Mouse (Mus musculus): Measurements from ENCODE around the gene Cyth1. TPM values are rescaled to one million over a fixed set of nuclear protein-coding genes. Genes with fewer than 3 reads are reported as not detected.

Gene Cyth1
- total and polyA plus RNA-seq, 3 experiments = 49.7 to 108 (median 79.7) TPM

- peaks cover 10% of the 10 kb centered on the region for H3K9me3 ChIP-seq (replicated peaks; ENCODE audit: low read length)
- H3K27ac ChIP-seq (ENCODE audit: insufficient read depth, low read depth) = no peak overlapping the region
- in situ Hi-C loops (cut with MboI; ENCODE audit: low pct_ligation_motif_present, low pct_unique_long_range_greater_than_20kb, low sequenced_read_pairs) (no loop called here), dilution Hi-C loops (cut with MboI; ENCODE audit: extremely low pct_ligation_motif_present, extremely low pct_unique_long_range_greater_than_20kb, low sequenced_read_pairs) (no loop called here)
- H3K36me3 ChIP-seq (replicated peaks in 1 of 2; ENCODE audit: control insufficient read depth in 1 of 2, insufficient read depth in 1 of 2, low read length in 1 of 2) = peaks cover 0 to 23% of the 10 kb centered on the region in 2 experiments
- no peak for DNase-seq (ENCODE audit: extremely low read depth)
- H3K4me1 ChIP-seq (ENCODE audit: control insufficient read depth in 1 of 2, insufficient read depth in 2 of 2) = peaks cover 26 to 87% of the 10 kb centered on the region in 2 experiments
- no peak overlapping the region for H3K4me2 ChIP-seq (ENCODE audit: insufficient read depth, low read depth, poor library complexity, severe bottlenecking)
- H3K4me3 ChIP-seq (replicated peaks in 1 of 3; ENCODE audit: low read depth in 2 of 3, low read length in 2 of 3, poor library complexity in 1 of 3) = no peak overlapping the region
- no peak for TF ChIP-seq MAX (IDR thresholded peaks at IDR 0.05; ENCODE audit: low read length)
- 0 out of 2 replicates have a peak, but pooled peaks have one; percentile 10 for TF ChIP-seq MXI1 (IDR thresholded peaks at IDR 0.05; ENCODE audit: low read depth, low read length)
- peaks cover 5% of the 10 kb centered on the region for H3K79me2 ChIP-seq (replicated peaks; ENCODE audit: control insufficient read depth, extremely low read depth, insufficient read depth, poor library complexity, severe bottlenecking)
- no peaks in the 10 kb centered on the region for H3K27me3 ChIP-seq (replicated peaks)
- no peak overlapping the region for H3K9ac ChIP-seq (ENCODE audit: insufficient read depth, low read depth)
These were observed 14.5 kb downstream of the Cyth1 start for GRCm38 (mm10) chr11:118233924-118234323.

GRCm38 (mm10) chr11:118232314-118232831 lies 16.0 kb downstream of the Cyth1 start:
- H3K27ac ChIP-seq (ENCODE audit: insufficient read depth, low read depth) = peak overlapping the region; percentile 21; the same call in 1 of the 2 replicates
- H3K27me3 ChIP-seq (replicated peaks) = no peaks in the 10 kb centered on the region
- H3K4me1 ChIP-seq (ENCODE audit: control insufficient read depth in 1 of 2, insufficient read depth in 2 of 2) = peaks cover 26 to 85% of the 10 kb centered on the region in 2 experiments
- peaks cover 0 to 34% of the 10 kb centered on the region in 2 experiments for H3K36me3 ChIP-seq (replicated peaks in 1 of 2; ENCODE audit: control insufficient read depth in 1 of 2, insufficient read depth in 1 of 2, low read length in 1 of 2)
- in situ Hi-C loops (cut with MboI; ENCODE audit: low pct_ligation_motif_present, low pct_unique_long_range_greater_than_20kb, low sequenced_read_pairs) (no loop called here), dilution Hi-C loops (cut with MboI; ENCODE audit: extremely low pct_ligation_motif_present, extremely low pct_unique_long_range_greater_than_20kb, low sequenced_read_pairs) (no loop called here)
- H3K9ac ChIP-seq (ENCODE audit: insufficient read depth, low read depth) = peak overlapping the region; percentile 58; the same call in 1 of the 2 replicates
- TF ChIP-seq CTCF (conservative IDR thresholded peaks at IDR 0.05 in 1 of 2, IDR thresholded peaks at IDR 0.05 in 1 of 2; ENCODE audit: low read depth in 2 of 2, low read length in 2 of 2) (peak; percentile 29 to 89; a peak in 3 of 4 replicates), ELF1 (IDR thresholded peaks at IDR 0.05; ENCODE audit: low read depth, low read length) (peak; percentile 63; the same call in 1 of the 2 replicates), TBP (conservative IDR thresholded peaks at IDR 0.05; ENCODE audit: low read depth, low read length) (no peak), MAX (IDR thresholded peaks at IDR 0.05; ENCODE audit: low read length) (peak; percentile 81; the same call in 1 of the 2 replicates), IRF4 (IDR thresholded peaks at IDR 0.05; ENCODE audit: low read depth, low read length) (peak; percentile 67), SMC3 (IDR thresholded peaks at IDR 0.05; ENCODE audit: low read depth, low read length) (peak; percentile 82), ZC3H11A (IDR thresholded peaks at IDR 0.05; ENCODE audit: low read depth, low read length) (no peak), E2F4 (IDR thresholded peaks at IDR 0.05; ENCODE audit: insufficient replicate concordance, low read depth, low read length) (no peak), TCF12 (IDR thresholded peaks at IDR 0.05; ENCODE audit: low read depth, low read length) (0 out of 2 replicates have a peak, but pooled peaks have one; percentile 32), BHLHE40 (IDR thresholded peaks at IDR 0.05; ENCODE audit: low read depth, low read length) (peak; percentile 83), EP300 (IDR thresholded peaks at IDR 0.05; ENCODE audit: low read length) (no peak), KAT2A (IDR thresholded peaks at IDR 0.05; ENCODE audit: insufficient replicate concordance, low read length) (no peak), MAZ (IDR thresholded peaks at IDR 0.05; ENCODE audit: low read depth, low read length) (peak; percentile 86), USF1 (IDR thresholded peaks at IDR 0.05; ENCODE audit: low read depth, low read length) (peak; percentile 70), ETS1 (conservative IDR thresholded peaks at IDR 0.05; ENCODE audit: low read depth, low read length) (peak; percentile 39; the same call in 1 of the 2 replicates), UBTF (IDR thresholded peaks at IDR 0.05; ENCODE audit: low read depth, low read length) (0 out of 2 replicates have a peak, but pooled peaks have one; percentile 48), RAD21 (IDR thresholded peaks at IDR 0.05; ENCODE audit: low read depth, low read length) (peak; percentile 62), MXI1 (IDR thresholded peaks at IDR 0.05; ENCODE audit: low read depth, low read length) (0 out of 2 replicates have a peak, but pooled peaks have one; percentile 43), MEF2A (IDR thresholded peaks at IDR 0.05; ENCODE audit: borderline replicate concordance, low read depth, low read length) (0 out of 2 replicates have a peak, but pooled peaks have one; percentile 64), USF2 (conservative IDR thresholded peaks at IDR 0.05; ENCODE audit: low read depth, low read length) (peak; percentile 57), SIN3A (IDR thresholded peaks at IDR 0.05; ENCODE audit: low read length) (peak; percentile 57; the same call in 1 of the 2 replicates), ZNF384 (IDR thresholded peaks at IDR 0.05; ENCODE audit: low read depth, low read length) (peak; percentile 32; the same call in 1 of the 2 replicates)
- peak overlapping the region; percentile 97 for H3K4me2 ChIP-seq (ENCODE audit: insufficient read depth, low read depth, poor library complexity, severe bottlenecking)
- H3K4me3 ChIP-seq (replicated peaks in 1 of 3; ENCODE audit: low read depth in 2 of 3, low read length in 2 of 3, poor library complexity in 1 of 3) = peak overlapping the region in 1 of 3 experiments; percentile 21
- peak; percentile 77 for DNase-seq (ENCODE audit: extremely low read depth)
- peaks cover 10% of the 10 kb centered on the region for H3K9me3 ChIP-seq (replicated peaks; ENCODE audit: low read length)
- peaks cover 9% of the 10 kb centered on the region for H3K79me2 ChIP-seq (replicated peaks; ENCODE audit: control insufficient read depth, extremely low read depth, insufficient read depth, poor library complexity, severe bottlenecking)
